Comparison of ENCODE assay signal across 11 mouse cellular contexts in the genomic region with DNA sequence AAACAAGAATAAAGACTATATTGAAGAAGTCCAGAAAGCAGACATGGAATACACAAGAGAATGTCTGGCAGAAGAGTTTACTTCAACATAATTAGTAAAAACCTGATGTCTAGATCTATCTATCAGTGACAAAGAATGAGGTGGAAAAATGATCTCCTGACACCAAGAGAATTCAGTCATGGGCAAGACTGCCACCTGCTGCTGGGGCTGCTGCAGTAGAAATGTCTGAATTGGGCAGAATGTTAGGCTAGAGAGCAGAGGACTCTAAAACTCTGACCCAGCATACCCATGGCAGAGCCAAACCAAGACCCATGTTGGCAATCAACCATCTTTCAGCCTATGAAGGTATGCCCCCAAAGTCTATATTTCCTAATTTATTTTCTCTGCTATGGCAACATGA.
DNase-seq lines count a peak whose midpoint lies in the region; ATAC-seq and TF ChIP-seq lines count a peak whose summit lies in the region.
"Had no signal": no experiment of that assay in that cellular context is flagged by ENCODE, and none has a peak within 500 bp of the region (broad histone marks: within the 10 kb centered on the region; RNA-seq: fewer than 3 reads in every experiment).

No protein-coding gene starts in this region.

- POLR2A ChIA-PET in Patski (lab: Charles Lee): no interaction called here

- no peak overlapping the region for H3K4me3 ChIP-seq in kidney, embryonic 14.5 days (ENCODE audit: low read length)
- H3K4me3 ChIP-seq in layer of hippocampus, adult 2 months: no peak overlapping the region
- H3K4me3 ChIP-seq: heart, embryonic 15.5 days; stomach, embryonic 15.5 days had no signal

- peak; percentile 20 for DNase-seq in kidney, adult 18-20 months
- DNase-seq in Patski (ENCODE audit: low read depth, low spot score): no peak
- peak; percentile 83 to 84 for DNase-seq in cerebellum, postnatal 10 days
- peak; percentile 42 to 55 for DNase-seq in layer of hippocampus, adult 2 months (ENCODE audit: low spot score in 2 of 2)
- peak; percentile 55 for DNase-seq in retina, embryonic 14.5 days (ENCODE audit: low spot score)
- DNase-seq in ovary, postnatal 14 days (ENCODE audit: low spot score): no peak

- no peaks in the 10 kb centered on the region for H3K4me1 ChIP-seq in kidney, embryonic 14.5 days (ENCODE audit: control insufficient read depth, insufficient read depth, low read length)
- H3K4me1 ChIP-seq: heart, embryonic 15.5 days; stomach, embryonic 15.5 days had no signal

- H3K4me2 ChIP-seq in kidney, embryonic 14.5 days (replicated peaks; ENCODE audit: low read depth, low read length): no peak overlapping the region
- H3K4me2 ChIP-seq: heart, embryonic 15.5 days; stomach, embryonic 15.5 days had no signal

- ATAC-seq in kidney, embryonic 14.5 days (ENCODE audit: low FRiP score, low TSS enrichment): no peak
- ATAC-seq in Patski: no peak
- no peak for ATAC-seq in erythroblast, adult 5-6 weeks (replicated peaks; ENCODE audit: low FRiP score, poor library complexity, severe bottlenecking)

- H3K27ac ChIP-seq in kidney, embryonic 14.5 days (ENCODE audit: low read depth, low read length): no peak overlapping the region
- no peak overlapping the region for H3K27ac ChIP-seq in layer of hippocampus, adult 2 months
- H3K27ac ChIP-seq: heart, embryonic 15.5 days; macrophage; stomach, embryonic 15.5 days had no signal

- peak; percentile 48 for TF ChIP-seq CTCF in Patski (IDR thresholded peaks at IDR 0.05)
- peak; percentile 92 for TF ChIP-seq CTCF in layer of hippocampus, adult 2 months (conservative IDR thresholded peaks at IDR 0.05)

- in situ Hi-C loops in Patski (cut with MboI; ENCODE audit: low pct_unique_long_range_greater_than_20kb): loop anchor here (10.0 kb wide), 1 partner anchor 755 kb away; no protein-coding TSS in a partner anchor

- CTCF ChIA-PET in Patski (lab: Charles Lee): interaction anchor here (1.4 to 1.6 kb wide), 2 partner anchors 24 to 764 kb away, joined by 3 read pairs; no protein-coding TSS in a partner anchor

- H3K9ac ChIP-seq in kidney, embryonic 14.5 days (ENCODE audit: low read depth, low read length): no peak overlapping the region
- H3K9ac ChIP-seq: heart, embryonic 15.5 days; stomach, embryonic 15.5 days had no signal

- H3K9me3 ChIP-seq in kidney, embryonic 14.5 days (ENCODE audit: control insufficient read depth, low read length): no peaks in the 10 kb centered on the region
- H3K9me3 ChIP-seq: heart, embryonic 15.5 days; stomach, embryonic 15.5 days had no signal

- no peaks in the 10 kb centered on the region for H3K36me3 ChIP-seq in kidney, embryonic 14.5 days (ENCODE audit: control insufficient read depth, insufficient read depth, low read length)
- H3K36me3 ChIP-seq: heart, embryonic 15.5 days; stomach, embryonic 15.5 days had no signal

- no peaks in the 10 kb centered on the region for H3K27me3 ChIP-seq in kidney, embryonic 14.5 days (ENCODE audit: control insufficient read depth, insufficient read depth, low read length)
- peaks cover 18% of the 10 kb centered on the region for H3K27me3 ChIP-seq in Patski
- H3K27me3 ChIP-seq: heart, embryonic 15.5 days; stomach, embryonic 15.5 days had no signal

Comparison
In these comparisons a context has a peak if more than half of its experiments do, and no peak if none do; other contexts are left out.
1. DNase-seq: peak in kidney, adult 18-20 months (single experiment), cerebellum, postnatal 10 days (2 of 2), layer of hippocampus, adult 2 months (2 of 2) and retina, embryonic 14.5 days (single experiment); none in Patski (single experiment) and ovary, postnatal 14 days (single experiment).